23 mouse cellular contexts compared by ENCODE assay signal in genomic region chr9:21733989-21734388, GRCm38 (mm10).
"Had no signal": no experiment of that assay in that cellular context is flagged by ENCODE, and none has a peak within 500 bp of the region (broad histone marks: within the 10 kb centered on the region; RNA-seq: fewer than 3 reads in every experiment).

No protein-coding gene starts in this region.

- H3K27me3 ChIP-seq: heart, embryonic 12.5 days; hindbrain, embryonic 13.5 days; hindbrain, embryonic 15.5 days; limb, embryonic 12.5 days; liver, embryonic 13.5 days had no signal

- H3K9ac ChIP-seq: heart, embryonic 12.5 days; hindbrain, embryonic 13.5 days; hindbrain, embryonic 15.5 days; limb, embryonic 12.5 days; liver, embryonic 13.5 days had no signal

- DNase-seq: gastrocnemius, adult 2 months; gastrocnemius, postnatal 10 days; gastrocnemius, postnatal 25 days; heart, adult 18-20 months; heart, postnatal 10 days; heart, postnatal 36 days; kidney, adult 18-20 months; kidney, adult 8-10 months; kidney, postnatal 10 days; kidney, postnatal 25 days; kidney, postnatal 4 days; liver; liver, embryonic 13.5 days had no signal

- H3K27ac ChIP-seq: gastrocnemius, adult 2 months; heart, embryonic 10.5 days; hindbrain, embryonic 13.5 days; hindbrain, embryonic 15.5 days; hindbrain, postnatal 0 days; layer of hippocampus, adult 2 months; left cerebral cortex, adult 2 months; limb, embryonic 10.5 days; limb, embryonic 12.5 days; liver, embryonic 13.5 days had no signal

- H3K9me3 ChIP-seq: heart, embryonic 10.5 days; heart, embryonic 12.5 days; hindbrain, embryonic 13.5 days; hindbrain, embryonic 15.5 days; limb, embryonic 10.5 days; liver, embryonic 13.5 days had no signal

- H3K4me2 ChIP-seq: heart, embryonic 12.5 days; hindbrain, embryonic 13.5 days; hindbrain, embryonic 15.5 days; limb, embryonic 12.5 days; liver, embryonic 13.5 days had no signal

- ATAC-seq: forebrain, embryonic 16.5 days; hindbrain, postnatal 0 days had no signal

- H3K4me3 ChIP-seq: gastrocnemius, adult 2 months; heart, embryonic 10.5 days; heart, embryonic 12.5 days; hindbrain, embryonic 13.5 days; hindbrain, embryonic 15.5 days; layer of hippocampus, adult 2 months; left cerebral cortex, adult 2 months; limb, embryonic 10.5 days; limb, embryonic 12.5 days; liver, embryonic 13.5 days had no signal

- H3K4me1 ChIP-seq: limb, embryonic 10.5 days; limb, embryonic 12.5 days had no signal
